Mouse (Mus musculus): ENCODE results near the gene Vash1.

DNA sequence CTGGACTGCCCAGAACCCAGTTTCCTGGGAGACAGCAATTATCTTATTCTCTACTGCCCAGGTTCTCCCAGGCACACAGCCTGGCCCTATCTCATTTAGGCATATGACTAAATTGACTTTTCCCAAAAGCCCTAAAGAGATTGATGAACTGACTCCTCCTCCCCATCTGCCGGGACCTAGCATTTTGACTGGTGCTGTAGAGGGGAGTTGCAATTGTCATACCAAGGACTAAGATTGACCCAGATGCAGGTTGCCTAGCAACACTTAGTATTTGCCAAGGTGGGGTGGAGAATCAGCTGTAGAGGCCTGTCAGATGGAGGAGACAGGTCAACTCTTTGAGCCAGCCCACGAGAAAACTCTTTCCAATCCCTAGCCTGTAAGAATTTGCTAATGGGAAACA is 19.5 kb downstream of the Vash1 start:
- TF ChIP-seq CTCF (IDR thresholded peaks at IDR 0.05; ENCODE audit: borderline replicate concordance, insufficient read depth, low read depth, low read length) = no peak
- no peak for TF ChIP-seq POLR2A (IDR thresholded peaks at IDR 0.05; ENCODE audit: borderline replicate concordance, insufficient read depth, low read length)

Data from cerebellum, adult 2 months (tissue).